ENCODE assay signal across 27 mouse cellular contexts in the genomic region with DNA sequence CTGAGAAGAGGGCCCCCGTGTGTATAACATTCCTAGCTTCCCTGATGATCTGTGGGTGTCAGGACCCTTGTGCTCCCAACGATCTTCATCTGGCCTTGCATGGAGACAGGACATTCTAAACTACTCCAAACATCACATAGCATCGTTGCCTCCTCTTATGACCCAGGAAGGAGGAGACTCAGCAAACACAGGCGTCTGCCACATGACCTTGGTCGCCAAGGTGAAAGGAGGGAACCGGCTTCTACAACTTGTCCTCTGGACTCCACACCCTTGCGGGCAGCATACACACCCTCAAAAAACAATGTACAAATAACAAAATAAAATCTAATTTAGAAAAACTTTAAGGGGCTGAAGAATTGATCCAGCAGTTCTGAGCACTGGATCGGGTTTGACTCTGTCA. TPM values are rescaled to one million over a fixed set of nuclear protein-coding genes. Genes with fewer than 3 reads are reported as not detected.
DNase-seq lines count a peak whose midpoint lies in the region; ATAC-seq and TF ChIP-seq lines count a peak whose summit lies in the region.
"Had no signal": no experiment of that assay in that cellular context is flagged by ENCODE, and none has a peak within 500 bp of the region (broad histone marks: within the 10 kb centered on the region; RNA-seq: fewer than 3 reads in every experiment).

No protein-coding gene starts in this region.

- peak; percentile 53 for DNase-seq in adrenal gland, postnatal 14 days
- no peak for DNase-seq in adrenal gland, adult 8-10 months
- peak; percentile 27 for DNase-seq in kidney, adult 2 months
- DNase-seq in kidney, postnatal 36 days: no peak
- DNase-seq in ovary, adult 18-20 months (ENCODE audit: low spot score): peak; percentile 62
- no peak for DNase-seq in ovary, postnatal 14 days (ENCODE audit: low spot score)
- no peak for DNase-seq in liver, embryonic 11.5 days (ENCODE audit: low spot score)
- DNase-seq: cerebellum, adult 8-10 months; gastrocnemius, postnatal 14 days; heart, adult 2 months; kidney, adult 18-20 months; lung, adult 2 months; right cerebral cortex, postnatal 4 days had no signal

- H3K4me3 ChIP-seq in kidney, adult 2 months (ENCODE audit: insufficient read depth, low read depth, low read length): no peak overlapping the region
- no peak overlapping the region for H3K4me3 ChIP-seq in liver, embryonic 11.5 days (ENCODE audit: low read depth, low read length)
- H3K4me3 ChIP-seq: embryonic facial prominence, embryonic 12.5 days; erythroblast, embryonic 14.5 days; forebrain, embryonic 13.5 days; heart, adult 2 months; liver, embryonic 12.5 days; megakaryocyte, embryonic 14.5 days; midbrain, embryonic 15.5 days; neural tube, embryonic 15.5 days had no signal

- no peaks in the 10 kb centered on the region for H3K36me3 ChIP-seq in kidney, adult 2 months (ENCODE audit: control insufficient read depth, insufficient read depth, low read length)
- no peaks in the 10 kb centered on the region; the same call in 1 of the 2 replicates for H3K36me3 ChIP-seq in liver, embryonic 11.5 days (ENCODE audit: control insufficient read depth, insufficient read depth, low read length)
- H3K36me3 ChIP-seq: G1E; liver, embryonic 12.5 days; midbrain, embryonic 15.5 days; neural tube, embryonic 15.5 days had no signal

- H3K27me3 ChIP-seq in kidney, adult 2 months (replicated peaks; ENCODE audit: control insufficient read depth, insufficient read depth, low read length): no peaks in the 10 kb centered on the region
- H3K27me3 ChIP-seq in liver, embryonic 11.5 days (replicated peaks; ENCODE audit: control insufficient read depth, insufficient read depth, low read length): no peaks in the 10 kb centered on the region
- H3K27me3 ChIP-seq: forebrain, embryonic 13.5 days; midbrain, embryonic 15.5 days; neural tube, embryonic 15.5 days had no signal

- no peak overlapping the region for H3K4me2 ChIP-seq in liver, embryonic 11.5 days
- H3K4me2 ChIP-seq: forebrain, embryonic 13.5 days; liver, embryonic 12.5 days; midbrain, embryonic 15.5 days; neural tube, embryonic 15.5 days had no signal

- no peaks in the 10 kb centered on the region for H3K9me3 ChIP-seq in liver, embryonic 11.5 days (ENCODE audit: control insufficient read depth, low read length)
- H3K9me3 ChIP-seq: embryonic facial prominence, embryonic 12.5 days; forebrain, embryonic 13.5 days; G1E; liver, embryonic 12.5 days; megakaryocyte, embryonic 14.5 days; midbrain, embryonic 15.5 days; neural tube, embryonic 15.5 days had no signal

- no peak for ATAC-seq in liver, embryonic 11.5 days (replicated peaks; ENCODE audit: low FRiP score)
- ATAC-seq: activated CD4-positive, CD25-positive, alpha-beta regulatory T cell, adult 4 months; CD4-positive, CD25-positive, alpha-beta regulatory T cell, adult 4 months; forebrain, embryonic 13.5 days; hindbrain, embryonic 16.5 days; liver, embryonic 12.5 days; midbrain, embryonic 15.5 days had no signal

- H3K4me1 ChIP-seq in kidney, adult 2 months (ENCODE audit: control insufficient read depth, insufficient read depth, low read length): peaks cover 8% of the 10 kb centered on the region; the same call in 1 of the 2 replicates
- 0 out of 2 replicates have a peak, but pooled peaks cover 2% of the 10 kb centered on the region for H3K4me1 ChIP-seq in liver, embryonic 11.5 days (replicated peaks; ENCODE audit: control insufficient read depth, insufficient read depth, low read length)

- WGBS in kidney, adult 2 months: 42% methylated on average over 8 of the region's 8 CpGs
- WGBS in liver, embryonic 11.5 days: 44% methylated on average over 8 of the region's 8 CpGs

- H3K9ac ChIP-seq in liver, embryonic 11.5 days (ENCODE audit: low read depth, low read length): no peak overlapping the region
- H3K9ac ChIP-seq: embryonic facial prominence, embryonic 12.5 days; forebrain, embryonic 13.5 days; liver, embryonic 12.5 days; midbrain, embryonic 15.5 days; neural tube, embryonic 15.5 days had no signal

- no peak for TF ChIP-seq POLR2A in kidney, adult 2 months (IDR thresholded peaks at IDR 0.05; ENCODE audit: low read depth, low read length)

- H3K27ac ChIP-seq in kidney, adult 2 months (ENCODE audit: insufficient read depth, low read depth, low read length): no peak overlapping the region
- H3K27ac ChIP-seq in liver, embryonic 11.5 days (ENCODE audit: low read depth, low read length): no peak overlapping the region
- H3K27ac ChIP-seq: embryonic facial prominence, embryonic 12.5 days; forebrain, embryonic 13.5 days; heart, adult 2 months; liver, embryonic 12.5 days; midbrain, embryonic 15.5 days had no signal

- TF ChIP-seq CTCF in kidney, adult 2 months (conservative IDR thresholded peaks at IDR 0.05; ENCODE audit: insufficient read depth, insufficient read length, low read depth, low read length): no peak

RNA-seq across cellular contexts. Expression of a gene that starts 21.6 kb away (rescaled TPM):
- total RNA-seq in adrenal gland, postnatal 14 days (2021): 13.5 and 15.1 TPM in 2 replicates
- 10 to 100 TPM in 2 of 4 experiments, 1 to 10 TPM in 2; 5.8 to 19.1 (median 10.4) TPM for total RNA-seq in adrenal gland, adult 8-10 months (2022)
- 17.9 and 18.2 TPM in 2 replicates for polyA plus RNA-seq in kidney, adult 2 months (2012; rRNA removed)
- polyA plus RNA-seq in liver, embryonic 11.5 days (2014; fragmentation: Nextera tagmentation; extraction: Ambion mirVana): 2.3 and 3.9 TPM in 2 replicates

RNA-seq across cellular contexts. Expression of a gene that starts 23.1 kb away (rescaled TPM):
- 0.15 and 0.45 TPM in 2 replicates for total RNA-seq in adrenal gland, postnatal 14 days (2021)
- under 1 TPM; 0.09 to 0.31 (median 0.26) TPM for total RNA-seq in adrenal gland, adult 8-10 months (2022)
- polyA plus RNA-seq in kidney, adult 2 months (2012; rRNA removed): 0.14 and 3.2 TPM in 2 replicates
- polyA plus RNA-seq in liver, embryonic 11.5 days (2014; fragmentation: Nextera tagmentation; extraction: Ambion mirVana): 0.12 and 0.30 TPM in 2 replicates
- polyA plus RNA-seq: activated CD4-positive, CD25-positive, alpha-beta regulatory T cell, adult 4 months; CD4-positive, CD25-positive, alpha-beta regulatory T cell, adult 4 months; erythroblast, embryonic 14.5 days; G1E had no signal

RNA-seq across cellular contexts. Expression of a gene that starts 34.7 kb away (rescaled TPM):
- not detected in 2 replicates for total RNA-seq in adrenal gland, postnatal 14 days (2021)
- total RNA-seq in adrenal gland, adult 8-10 months (2022): under 1 TPM in 1 of 4 experiments, not detected in 3; 0.26 TPM
- 0.14 and 0.19 TPM in 2 replicates for polyA plus RNA-seq in kidney, adult 2 months (2012; rRNA removed)
- polyA plus RNA-seq in liver, embryonic 11.5 days (2014; fragmentation: Nextera tagmentation; extraction: Ambion mirVana): not detected in 2 replicates
- total RNA-seq: gastrocnemius, postnatal 14 days; heart, adult 2 months; heart, postnatal 25 days; left cerebral cortex, adult 18-20 months; left cerebral cortex, postnatal 36 days had no signal
- polyA plus RNA-seq: activated CD4-positive, CD25-positive, alpha-beta regulatory T cell, adult 4 months; CD4-positive, CD25-positive, alpha-beta regulatory T cell, adult 4 months; embryonic facial prominence, embryonic 12.5 days; erythroblast, embryonic 14.5 days; forebrain, embryonic 13.5 days; G1E; hindbrain, embryonic 16.5 days; liver, embryonic 12.5 days; lung, adult 2 months; midbrain, embryonic 15.5 days; neural tube, embryonic 15.5 days had no signal

RNA-seq across cellular contexts. Expression of a gene that starts 54.8 kb away (rescaled TPM):
- total RNA-seq in adrenal gland, postnatal 14 days (2021): 2.1 and 2.4 TPM in 2 replicates
- 1 to 10 TPM; 2.8 to 7.2 (median 4.7) TPM for total RNA-seq in adrenal gland, adult 8-10 months (2022)
- polyA plus RNA-seq in kidney, adult 2 months (2012; rRNA removed): 0.50 and 0.64 TPM in 2 replicates
- polyA plus RNA-seq in liver, embryonic 11.5 days (2014; fragmentation: Nextera tagmentation; extraction: Ambion mirVana): 2.0 and 2.1 TPM in 2 replicates
- polyA plus RNA-seq: activated CD4-positive, CD25-positive, alpha-beta regulatory T cell, adult 4 months; CD4-positive, CD25-positive, alpha-beta regulatory T cell, adult 4 months had no signal

RNA-seq across cellular contexts. Expression of a gene that starts 58.4 kb away (rescaled TPM):
- 1.2 and 1.4 TPM in 2 replicates for total RNA-seq in adrenal gland, postnatal 14 days (2021)
- 10 to 100 TPM in 2 of 4 experiments, 1 to 10 TPM in 2; 1.8 to 14.1 (median 7.6) TPM for total RNA-seq in adrenal gland, adult 8-10 months (2022)
- polyA plus RNA-seq in kidney, adult 2 months (2012; rRNA removed): 2.7 and 3.9 TPM in 2 replicates
- 0.35 TPM in 1 of 2 replicates, not detected in the other for polyA plus RNA-seq in liver, embryonic 11.5 days (2014; fragmentation: Nextera tagmentation; extraction: Ambion mirVana)
- polyA plus RNA-seq: activated CD4-positive, CD25-positive, alpha-beta regulatory T cell, adult 4 months; CD4-positive, CD25-positive, alpha-beta regulatory T cell, adult 4 months; erythroblast, embryonic 14.5 days had no signal

Comparison
In these comparisons a context has a peak if more than half of its experiments do, and no peak if none do; other contexts are left out.
1. DNase-seq: peak in adrenal gland, postnatal 14 days (single experiment), kidney, adult 2 months (single experiment) and ovary, adult 18-20 months (single experiment); none in adrenal gland, adult 8-10 months (single experiment), kidney, postnatal 36 days (0 of 2), ovary, postnatal 14 days (single experiment) and liver, embryonic 11.5 days (single experiment).